Mouse (Mus musculus) thymus, postnatal 36 days (tissue): ENCODE results near the gene P2ry12.

Experiments used
- DNase-seq, 2 experiments: peaks; one replicate each; pipeline ENCODE4 v3.0.0; 2022; ENCODE audit warnings: mixed read lengths in 2 of 2

The P2ry12 gene

DNA sequence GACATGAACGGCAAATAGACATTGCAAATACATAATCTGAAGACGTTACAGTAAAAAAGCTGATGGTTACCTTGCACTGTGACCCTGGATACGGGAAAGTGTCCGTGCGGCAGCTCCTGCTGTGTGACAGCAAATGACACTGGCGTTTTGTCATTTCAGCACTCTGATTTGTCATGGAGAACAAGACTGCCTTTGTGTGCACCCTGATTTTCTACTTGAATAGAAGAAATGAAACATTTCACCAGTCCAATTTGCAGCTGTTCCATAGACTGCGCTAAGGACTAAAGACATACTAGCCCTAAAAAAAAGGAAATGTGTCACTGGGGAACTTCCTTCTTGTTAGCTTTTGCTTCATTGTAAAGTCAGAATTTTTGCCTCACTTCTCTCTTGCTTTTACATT, at the start of gene P2ry12:
Gene P2ry12 (minus strand): TSS at position 168 of the 400 bp plus-strand sequence.
- DNase-seq = no peak

DNA sequence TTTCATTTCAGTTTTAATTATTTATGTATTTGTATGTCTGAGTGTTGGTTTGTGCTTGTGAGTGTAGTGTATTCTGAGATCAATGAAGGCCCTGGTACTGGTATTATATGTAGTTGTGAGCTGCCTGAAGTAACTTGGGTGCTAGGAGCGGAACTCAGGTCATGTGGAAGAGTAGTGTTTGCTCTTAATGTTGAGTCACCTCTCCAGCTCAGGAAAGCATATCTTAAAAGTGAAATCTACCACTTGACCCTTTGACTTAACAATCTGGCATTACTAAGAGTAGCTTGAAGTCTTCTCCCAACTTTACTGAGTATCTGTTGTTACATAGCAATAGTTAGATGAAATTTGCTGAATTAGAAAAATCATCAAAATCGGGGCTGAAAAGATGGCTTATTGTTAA, 42.8 kb upstream of the P2ry12 start:
- DNase-seq = no peak

DNA sequence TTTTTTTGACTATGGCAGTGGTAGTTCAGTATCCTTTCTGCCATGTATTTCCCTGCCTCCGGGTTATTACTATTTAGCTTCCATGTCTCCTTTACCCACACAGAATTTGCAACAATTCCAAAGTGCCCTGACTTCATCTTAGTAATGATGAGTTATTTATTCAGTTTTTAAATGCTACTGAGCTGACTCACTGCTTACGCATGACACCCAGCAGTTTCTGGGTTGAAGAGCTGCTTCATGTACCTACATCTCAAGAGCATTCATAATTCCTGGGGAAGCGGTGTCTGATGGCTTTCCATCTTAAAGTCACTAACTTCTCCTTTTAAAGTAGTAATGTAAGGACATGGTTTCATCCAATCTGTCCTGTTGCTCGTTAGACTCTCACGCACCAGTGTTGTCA, 42.3 kb upstream of the P2ry12 start:
- no peak for DNase-seq

DNA sequence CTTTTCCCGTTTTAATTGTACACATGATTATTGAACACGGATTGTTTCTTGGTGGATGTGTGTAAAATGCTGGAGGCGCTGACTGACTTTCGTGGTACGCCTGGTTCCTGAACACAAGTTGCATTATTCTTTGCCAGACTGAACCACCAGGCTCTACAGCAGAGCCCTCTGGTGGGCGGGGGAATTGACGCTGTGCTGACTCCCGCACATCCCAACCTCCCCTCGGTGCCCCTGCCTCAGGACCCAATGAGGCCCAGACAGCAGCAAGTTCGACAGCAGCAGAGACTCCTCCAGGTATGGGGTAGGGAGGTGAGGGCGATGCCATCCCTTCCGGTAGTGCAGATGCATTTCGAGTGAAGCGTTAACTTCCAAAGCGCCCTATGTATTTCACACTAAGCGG, 35.0 kb upstream of the P2ry12 start:
- peak; percentile 33 to 39 for DNase-seq

DNA sequence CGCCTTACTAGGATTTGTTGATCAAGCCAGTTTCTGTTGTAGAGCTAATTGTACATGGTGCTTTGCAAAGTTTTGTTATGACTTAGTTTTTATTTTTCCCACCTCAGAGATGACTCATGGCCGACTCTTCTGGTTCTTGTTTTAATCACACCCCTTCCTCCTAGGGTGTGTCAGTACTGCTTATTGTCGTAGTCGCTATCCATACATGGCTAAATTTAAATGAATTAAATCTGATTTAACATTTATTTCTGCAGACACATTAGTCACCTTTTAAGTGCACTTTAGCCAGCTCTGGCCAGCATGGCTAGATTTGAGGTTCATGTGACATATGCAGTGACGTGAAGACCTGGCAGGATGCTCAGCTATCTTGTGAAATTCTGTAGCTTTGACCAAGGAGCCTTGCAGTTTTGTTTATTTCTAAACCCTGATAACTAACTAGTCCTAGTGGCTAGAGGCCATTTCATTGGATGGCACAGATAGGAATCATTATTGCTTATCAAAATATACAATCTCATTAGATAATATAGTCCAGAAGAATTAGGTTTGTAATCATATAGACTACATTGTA, 34.0 kb upstream of the P2ry12 start:
- DNase-seq = no peak

DNA sequence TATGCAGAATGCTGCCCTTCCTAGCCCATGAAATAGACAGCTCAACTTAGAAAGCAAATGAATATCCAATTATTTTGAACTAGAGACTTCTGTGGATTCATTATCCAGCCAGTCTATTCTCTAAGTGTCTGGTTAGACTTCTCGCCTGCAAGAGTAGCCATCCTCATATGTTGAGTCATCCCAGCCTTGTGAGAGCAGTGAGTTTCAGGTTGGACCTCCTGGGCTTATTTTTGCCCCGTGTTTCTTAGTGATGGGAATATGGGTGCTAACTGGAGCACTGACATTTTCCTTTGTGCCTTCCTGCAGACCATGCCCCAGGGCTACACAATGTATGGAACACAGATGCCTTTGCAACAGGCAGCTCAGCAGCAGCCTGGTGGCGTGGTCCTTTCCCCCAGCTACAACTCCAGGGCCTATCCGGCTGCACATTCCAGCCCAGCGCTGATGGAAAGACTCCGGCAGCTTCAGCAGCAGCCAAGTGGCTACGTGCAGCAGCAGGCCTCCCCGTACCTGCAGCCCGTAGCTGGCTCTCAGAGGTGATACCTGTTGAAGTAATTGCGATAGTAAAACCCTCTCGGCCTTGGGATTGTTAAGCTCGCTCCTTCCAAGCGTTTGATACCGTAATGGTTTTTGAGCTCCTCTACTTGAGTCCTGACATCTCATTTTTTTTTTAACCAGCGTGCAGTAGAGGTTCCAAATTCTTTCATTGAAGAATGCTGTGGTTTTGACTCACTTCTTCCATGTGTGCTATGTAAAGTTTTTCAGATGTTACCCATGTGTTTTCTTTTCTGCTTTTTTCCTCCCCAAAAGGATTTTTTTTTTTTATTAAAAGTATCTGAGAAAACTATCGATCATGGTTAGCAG, 33.3 kb upstream of the P2ry12 start:
- DNase-seq = no peak

DNA sequence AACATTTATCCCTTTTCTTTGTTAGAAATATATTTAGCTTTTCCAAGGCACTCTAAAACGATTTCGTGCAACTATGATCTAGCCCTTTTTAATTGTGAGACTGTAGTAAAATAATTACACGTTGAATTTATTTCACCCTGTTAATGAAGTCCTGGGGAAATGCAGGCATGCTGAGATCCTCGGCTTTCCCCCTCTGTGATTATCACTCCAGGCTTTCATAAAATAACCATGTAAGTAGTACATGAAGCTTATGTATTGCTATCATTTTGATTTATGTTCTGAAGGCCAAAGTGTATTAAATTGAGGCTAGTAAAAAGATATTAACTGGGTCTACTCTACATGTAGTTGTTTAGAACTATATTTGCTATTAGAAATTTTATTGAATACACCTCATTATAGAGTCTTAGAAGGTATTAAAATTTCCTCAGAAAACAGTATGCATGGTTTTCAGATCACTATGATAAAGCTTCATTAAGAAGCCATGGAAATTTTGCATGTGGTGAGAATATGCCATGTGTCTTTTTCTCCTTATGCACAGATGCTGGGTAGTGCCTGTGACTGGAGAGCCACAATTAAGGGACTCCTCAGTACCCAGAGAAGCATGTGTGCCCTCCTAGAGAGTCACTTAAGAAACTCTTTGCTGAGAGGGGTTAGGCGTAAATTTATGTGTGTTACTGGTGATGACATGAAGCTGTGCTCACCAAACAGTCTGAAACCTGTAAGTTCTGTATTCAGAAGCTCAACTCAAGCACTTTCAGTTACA, 30.9 kb upstream of the P2ry12 start:
- DNase-seq = no peak

DNA sequence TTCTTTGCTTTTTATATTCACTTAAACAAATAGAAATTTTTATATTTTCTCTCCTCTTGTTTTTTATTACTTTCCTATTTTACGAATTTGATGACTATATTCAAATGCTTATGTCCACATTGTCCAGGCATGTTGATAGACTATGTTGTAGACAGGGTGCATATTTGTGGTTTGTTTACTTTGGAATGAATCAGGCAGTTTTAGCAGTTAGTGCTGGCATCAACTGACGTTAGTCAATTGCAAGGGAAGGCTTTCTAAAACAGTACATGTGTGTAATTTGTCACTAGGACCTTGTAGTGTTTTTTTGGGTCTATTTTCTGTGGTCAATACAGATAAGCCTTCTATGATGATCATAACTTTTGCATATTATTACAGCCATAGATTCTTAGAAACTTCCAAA, 27.9 kb upstream of the P2ry12 start:
- DNase-seq = no peak

DNA sequence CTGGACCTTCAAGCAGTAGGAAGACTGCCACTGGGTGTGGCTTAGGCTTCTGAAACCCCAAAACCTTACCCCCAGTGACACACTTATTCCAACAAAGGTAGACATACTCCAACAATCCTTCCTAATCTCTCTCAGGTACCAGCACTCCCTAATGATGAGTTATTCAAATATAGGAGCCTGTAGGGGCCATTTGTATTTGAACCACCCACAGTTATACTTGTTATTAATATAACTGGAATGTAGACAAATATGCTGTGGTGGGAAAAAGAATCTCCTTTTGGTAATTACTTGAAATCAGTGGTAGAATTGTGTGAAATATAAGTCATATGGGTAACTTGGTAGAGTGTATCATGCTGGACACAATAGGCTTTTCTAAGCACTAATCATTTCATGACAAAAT, 15.9 kb upstream of the P2ry12 start:
- DNase-seq = no peak

DNA sequence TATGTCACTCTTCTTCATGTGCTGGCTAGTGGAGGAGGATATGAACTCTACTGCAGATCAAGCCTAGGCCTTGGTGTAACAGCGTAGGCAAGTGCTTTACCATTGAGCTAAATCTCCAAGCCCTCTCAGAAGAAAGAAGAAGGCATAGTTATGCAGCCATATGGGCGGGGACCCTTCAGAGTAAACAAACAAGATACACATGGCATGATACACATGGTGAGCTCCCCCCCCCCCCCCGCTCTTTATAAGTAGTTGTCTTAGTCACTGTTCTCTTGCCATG, 15.5 kb upstream of the P2ry12 start:
- DNase-seq = no peak

DNA sequence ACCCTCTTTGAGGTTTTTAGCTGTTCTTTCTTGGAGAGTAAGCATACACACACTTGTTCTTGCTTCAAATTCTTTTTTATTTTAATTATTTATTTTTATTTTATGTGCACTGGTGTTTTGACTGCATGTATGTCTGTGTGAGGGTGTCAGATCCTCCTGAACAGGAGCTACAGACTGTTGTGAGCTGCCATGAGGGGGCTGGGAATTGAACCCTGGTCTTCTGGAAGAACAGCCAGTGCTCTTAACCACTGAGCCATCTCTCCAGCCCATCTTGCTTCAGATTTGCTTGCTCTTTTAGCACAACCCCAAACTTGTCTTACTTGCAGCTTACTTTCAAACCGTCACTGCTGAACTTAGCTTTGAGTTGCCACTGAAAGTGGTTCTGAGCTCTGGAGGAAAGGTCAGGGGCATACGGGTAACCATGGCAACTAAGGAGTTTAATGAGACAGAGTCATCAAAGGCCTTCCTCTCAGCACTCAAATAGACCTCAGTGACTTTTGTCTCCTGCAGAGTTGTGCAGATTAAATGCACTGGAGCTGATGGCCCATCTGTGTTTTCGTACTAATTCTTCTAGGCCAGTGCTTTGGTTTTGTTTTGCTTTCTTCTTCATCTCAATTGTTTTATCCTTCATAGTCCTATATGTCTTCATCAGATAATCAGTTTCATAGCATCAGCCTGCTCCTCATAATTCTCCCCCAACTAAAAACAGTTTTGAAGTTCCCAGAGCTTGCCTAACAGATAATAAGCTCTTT, 15.0 kb upstream of the P2ry12 start:
- no peak for DNase-seq

DNA sequence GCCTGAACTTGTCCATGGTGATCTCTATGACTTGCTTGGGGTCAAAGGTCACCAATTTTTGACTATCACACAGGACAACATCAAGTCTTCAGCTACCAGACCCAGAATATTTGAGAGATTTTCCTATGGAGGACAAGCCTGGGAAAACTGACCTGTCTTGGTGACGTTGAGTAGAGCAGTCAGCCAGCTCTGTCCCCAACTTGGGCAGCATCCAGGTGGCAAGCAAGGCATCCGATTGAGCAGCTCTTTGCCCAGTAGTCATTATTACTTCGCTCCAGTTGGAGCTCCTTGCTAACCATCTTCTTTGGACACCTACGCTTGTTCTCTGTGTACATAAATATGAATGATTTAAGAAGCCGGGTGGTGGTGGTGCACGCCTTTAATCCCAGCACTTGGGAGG, 8.1 kb upstream of the P2ry12 start:
- no peak for DNase-seq

DNA sequence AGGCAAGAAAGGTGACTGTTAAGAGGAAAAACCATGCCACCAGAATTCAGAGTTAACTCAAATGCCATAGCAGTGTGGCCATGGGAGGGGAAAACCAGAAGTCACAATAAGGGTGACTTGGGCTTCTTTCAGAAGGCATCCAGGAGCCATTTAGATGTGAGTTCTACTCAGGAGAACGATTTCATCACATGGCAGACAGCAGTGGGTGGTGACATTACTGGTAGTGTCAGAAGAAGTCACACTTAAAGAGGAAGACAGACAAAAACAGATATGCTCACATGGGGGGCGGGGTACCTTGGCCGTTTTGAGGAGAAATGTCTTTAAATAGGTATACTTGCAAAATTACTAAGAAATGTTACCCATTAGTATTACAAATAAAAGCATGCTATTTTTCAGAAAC, 1.3 kb upstream of the P2ry12 start:
- no peak for DNase-seq

DNA sequence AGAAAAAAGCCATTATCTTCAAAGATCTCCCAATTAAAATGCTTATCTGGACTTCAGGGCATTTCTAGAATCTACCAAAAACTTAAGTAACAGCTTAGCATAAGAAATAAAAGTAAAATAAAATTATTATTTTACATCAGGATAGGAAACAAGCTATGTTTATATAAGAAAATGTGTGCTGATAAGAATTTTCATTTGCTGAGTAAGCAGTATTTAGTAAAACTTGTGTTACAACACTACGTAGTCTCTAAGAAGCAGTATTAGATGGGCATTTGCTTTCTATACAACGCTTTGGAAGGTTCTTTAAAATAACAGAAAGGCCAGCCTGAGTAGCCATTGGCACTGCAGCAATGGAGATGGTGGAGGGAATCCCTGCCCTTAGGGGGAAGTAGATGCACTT, 746 bp upstream of the P2ry12 start:
- no peak for DNase-seq

DNA sequence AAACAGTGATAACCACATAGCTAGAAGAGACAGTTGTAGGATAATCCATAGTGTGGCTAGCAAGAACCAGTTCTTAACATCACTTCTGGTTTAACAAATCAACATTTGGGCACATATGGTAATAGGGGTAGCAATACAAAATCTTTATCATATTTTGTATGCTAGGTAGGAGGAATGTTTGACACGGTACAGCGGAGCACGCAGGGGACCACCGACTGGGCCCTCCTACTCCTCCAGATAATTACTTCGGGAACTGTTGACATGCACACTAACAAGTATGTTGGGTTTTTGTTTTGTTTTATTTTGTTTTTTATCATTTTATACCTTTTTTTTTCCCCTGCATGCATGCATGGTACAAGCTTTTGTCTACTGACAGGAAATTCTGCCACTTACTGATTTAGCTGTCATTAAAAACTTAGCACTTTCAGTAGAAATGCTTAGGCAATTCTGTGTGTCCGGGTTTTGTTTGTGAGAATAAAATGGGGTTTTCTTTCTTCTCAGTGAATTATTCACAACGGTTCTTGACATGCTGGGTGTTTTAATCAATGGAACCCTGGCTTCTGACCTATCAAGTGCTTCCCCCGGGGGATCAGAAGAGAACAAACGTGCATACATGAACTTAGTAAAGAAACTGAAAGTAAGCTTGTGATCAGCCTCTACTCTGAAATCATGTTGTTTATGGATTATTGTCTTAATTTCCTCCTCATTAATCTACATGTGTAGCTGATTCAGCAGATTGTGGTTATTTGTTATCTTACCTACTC, 780 bp downstream of the P2ry12 start:
- DNase-seq = peak in 1 of 2 experiments; percentile 13

DNA sequence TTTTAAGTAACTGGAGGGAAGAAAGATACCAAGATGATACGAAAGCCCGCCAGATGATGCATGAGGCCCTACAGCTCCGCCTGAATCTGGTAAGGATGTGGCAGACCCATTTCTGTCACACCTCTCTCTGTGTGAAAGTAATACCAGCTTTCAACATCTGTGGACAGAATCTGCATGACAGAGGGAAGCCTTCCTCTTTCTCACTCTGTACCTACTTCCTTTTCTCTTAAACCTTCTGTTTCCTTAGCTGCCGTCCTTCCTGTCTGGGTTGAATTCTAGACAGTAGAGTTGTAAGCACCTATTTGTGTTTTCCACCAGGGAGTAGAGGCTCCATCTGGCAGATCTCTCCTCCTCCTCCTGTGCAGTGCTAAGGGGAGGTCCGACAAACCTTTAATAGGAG, 1.9 kb downstream of the P2ry12 start:
- peak; percentile 41 to 55 for DNase-seq

DNA sequence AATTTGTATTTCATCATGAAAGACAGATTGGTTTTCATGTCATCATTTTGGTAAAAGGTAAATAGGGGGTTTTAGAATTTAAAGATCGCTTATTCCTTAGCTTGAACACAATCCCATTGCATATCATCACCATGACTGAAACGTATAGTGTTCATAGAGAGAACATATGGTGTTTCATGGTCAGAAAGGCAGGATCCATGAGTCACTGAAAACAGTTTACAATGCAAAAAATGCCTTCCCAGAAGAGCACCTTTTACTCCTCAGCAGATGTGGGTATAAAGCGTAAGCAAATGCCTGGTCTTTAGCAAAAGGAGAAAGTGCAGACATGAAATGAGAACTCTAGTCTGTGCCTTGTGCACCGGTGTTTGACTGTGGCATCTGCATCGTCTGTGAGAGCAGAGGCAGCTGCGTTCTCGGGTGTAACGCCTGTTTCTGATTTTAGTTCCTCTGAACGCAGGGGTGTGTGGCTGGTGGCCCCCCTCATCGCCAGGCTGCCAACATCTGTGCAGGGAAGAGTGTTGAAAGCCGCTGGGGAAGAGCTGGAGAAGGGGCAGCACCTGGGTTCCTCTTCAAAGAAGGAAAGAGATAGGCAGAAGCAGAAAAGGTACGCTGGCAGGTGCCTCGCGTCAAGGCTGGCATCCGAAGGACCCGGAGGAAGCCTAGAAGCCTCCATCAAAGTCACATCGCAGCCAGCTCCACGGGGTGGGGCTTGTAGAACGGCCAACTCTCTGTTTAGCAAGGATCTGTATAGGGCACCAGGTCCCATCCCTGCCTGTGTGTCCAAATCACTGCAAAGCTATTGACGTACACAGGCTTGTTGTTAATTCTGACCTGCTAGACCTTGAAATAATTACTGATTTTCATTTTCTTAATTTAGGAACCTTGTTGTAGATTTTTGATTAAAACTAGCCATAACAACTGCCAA, 4.7 kb downstream of the P2ry12 start:
- DNase-seq = peak; percentile 80 to 89

DNA sequence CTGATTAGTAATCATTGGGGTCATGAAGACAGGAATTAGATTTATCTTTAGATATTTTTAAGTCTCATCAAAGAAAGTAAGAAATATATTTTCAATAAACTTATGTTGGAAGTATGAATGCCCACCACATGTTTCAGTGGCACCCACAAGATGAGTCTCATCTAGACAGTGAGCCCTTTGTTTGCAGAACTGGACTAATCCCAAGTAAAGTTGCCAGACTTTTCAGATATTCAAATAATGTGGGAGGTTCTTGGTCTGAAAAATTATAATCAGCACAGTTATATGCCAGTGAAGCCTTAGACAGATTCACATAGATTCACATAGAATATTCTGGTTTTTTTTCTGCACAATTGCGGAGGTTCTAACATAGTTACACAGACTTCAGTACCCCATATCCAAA, 12.2 kb downstream of the P2ry12 start:
- DNase-seq = no peak

DNA sequence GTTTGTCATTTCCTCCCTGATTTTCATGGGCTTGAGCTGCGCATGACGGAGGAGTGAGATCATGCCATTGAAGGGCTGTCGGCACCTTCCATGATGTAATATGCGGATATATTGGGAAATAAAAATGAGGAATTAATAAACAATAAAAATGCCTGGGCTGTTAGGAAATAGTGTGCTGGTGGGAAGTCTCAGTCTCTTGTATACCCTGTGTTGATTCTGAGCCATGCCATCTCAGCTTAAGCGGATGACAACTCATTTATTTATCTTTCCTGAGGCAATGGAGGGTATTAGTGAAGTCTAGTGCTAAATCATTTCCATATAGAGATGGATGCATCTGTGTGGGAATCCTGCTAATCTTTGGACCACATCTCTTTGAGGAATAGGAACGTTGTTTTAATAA, 14.6 kb downstream of the P2ry12 start:
- no peak for DNase-seq

DNA sequence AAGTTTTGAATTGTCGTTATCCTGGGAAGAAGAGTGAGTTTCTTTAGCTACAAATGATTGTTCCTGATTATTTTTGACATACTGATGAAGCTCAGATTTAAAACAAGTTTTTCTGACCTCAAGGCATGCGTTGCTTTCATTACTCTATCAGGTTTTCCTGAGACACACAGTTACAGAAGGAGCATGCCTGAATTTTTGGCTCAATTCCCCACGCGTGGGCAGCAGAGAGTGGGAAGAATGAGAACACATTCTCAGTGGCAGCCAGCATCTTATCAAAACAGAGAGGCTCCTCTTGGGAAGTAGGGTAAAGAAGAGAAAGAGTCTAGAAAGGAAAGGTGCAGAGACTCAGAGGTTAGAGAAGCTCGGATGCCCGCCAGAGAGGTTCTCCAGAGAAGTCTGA, 19.3 kb downstream of the P2ry12 start:
- no peak for DNase-seq

DNA sequence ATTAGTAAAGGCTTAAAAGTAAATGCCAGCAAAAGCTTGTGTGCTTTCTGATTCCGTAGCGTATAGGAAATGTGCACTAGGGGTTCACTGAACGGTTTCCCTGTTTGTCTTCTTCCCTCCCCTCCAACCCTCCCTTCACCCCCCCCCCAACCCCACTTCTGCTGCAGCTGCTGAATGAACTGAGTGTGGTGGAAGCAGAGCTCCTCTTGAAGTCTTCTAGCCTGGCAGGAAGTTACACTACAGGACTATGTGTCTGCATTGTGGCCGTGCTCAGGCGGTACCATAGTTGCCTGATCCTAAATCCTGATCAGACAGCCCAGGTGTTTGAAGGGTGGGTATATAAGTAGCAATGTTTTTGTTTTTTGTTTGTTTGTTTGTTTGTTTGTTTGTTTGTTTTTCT, 27.8 kb downstream of the P2ry12 start:
- DNase-seq = peak; percentile 44 to 74

DNA sequence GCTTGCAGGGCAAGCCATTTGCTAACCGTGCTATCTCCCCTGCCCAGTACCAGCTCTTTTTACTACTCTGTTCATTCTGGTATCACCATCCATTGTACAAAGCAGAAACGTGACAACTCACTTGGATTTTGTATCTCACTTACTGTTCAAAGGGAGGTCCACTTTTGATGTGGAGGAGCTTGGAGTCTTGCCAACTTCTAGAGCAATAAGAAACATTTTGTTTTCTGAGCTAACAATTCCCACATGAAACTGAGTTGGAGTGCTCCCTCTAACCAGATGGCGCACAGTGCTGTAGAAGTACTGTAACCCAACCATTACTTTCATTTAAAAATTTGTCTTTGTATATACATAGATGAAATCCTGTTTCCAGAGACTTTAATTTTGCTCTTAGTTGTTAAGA, 31.8 kb downstream of the P2ry12 start:
- no peak for DNase-seq
